Mouse (Mus musculus) retina, embryonic 14.5 days (tissue): ENCODE measurements at regions not wholly inside any gene's neighbourhood (a gene's known extent, or its start where the extent isn't known, plus 50 kb on each side); places are given as distances from the start of the nearest gene placed in this dataset.
A peak's percentile ranks its signal among the peaks of the same experiment; 100 is the strongest.

Source experiments
- DNase-seq: peaks from one replicate; pipeline ENCODE4 v3.0.0-alpha.2; 2015; ENCODE audit warnings: low spot score

GRCm38 (mm10) chr12:66393153-66393552 is 109.0 kb upstream of the Rpl10l start:
- peak; percentile 47 for DNase-seq

GRCm38 (mm10) chr12:66386612-66387011 is 102.4 kb upstream of the Rpl10l start:
- DNase-seq: no peak

GRCm38 (mm10) chr12:66339169-66339568 is 55.0 kb upstream of the Rpl10l start:
- peak; percentile 8 for DNase-seq
